Mouse (Mus musculus): Measurements from ENCODE around the gene Olfr599. TPM values are rescaled to one million over a fixed set of nuclear protein-coding genes. Genes with fewer than 3 reads are reported as not detected.

Gene Olfr599
- total and polyA plus RNA-seq, 2 experiments from 2014 or later = not detected

DNA sequence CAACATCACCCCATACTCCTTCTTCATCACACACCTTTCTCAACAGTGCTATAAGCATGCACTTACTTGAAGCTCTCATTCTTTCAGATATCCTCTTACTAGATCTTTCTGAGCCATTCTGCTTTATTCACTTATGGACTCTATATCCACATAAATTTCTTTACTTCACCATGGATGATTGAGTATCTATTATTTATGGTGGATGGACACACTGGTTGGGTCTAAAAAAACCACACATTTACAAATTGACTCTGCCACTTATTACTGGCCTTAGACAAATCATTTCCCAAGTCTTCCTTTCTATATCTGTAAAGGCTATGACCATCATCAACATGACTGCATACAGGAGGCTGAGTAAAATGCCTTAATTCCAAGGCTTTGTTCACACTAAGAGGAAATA, 50.4 kb downstream of the Olfr599 start, which contains the start of gene Olfr603:
Gene Olfr603 (minus strand): TSS at position 101 of the 400 bp plus-strand sequence.
- TF ChIP-seq EP300 (IDR thresholded peaks at IDR 0.05; ENCODE audit: low read depth) = no peak
- TF ChIP-seq CTCF (IDR thresholded peaks at IDR 0.05; ENCODE audit: low read depth) = no peak
- H3K9me3 ChIP-seq (replicated peaks; ENCODE audit: control insufficient read depth, low read length) = no peaks in the 10 kb centered on the region
- H3K36me3 ChIP-seq (replicated peaks; ENCODE audit: control insufficient read depth, insufficient read depth, low read length) = no peaks in the 10 kb centered on the region
- DNase-seq (ENCODE audit: low spot score) (no peak), ATAC-seq (ENCODE audit: insufficient read depth, low read depth) (no peak)
- no peak within 1 kb of the TSS for H3K9ac ChIP-seq (replicated peaks; ENCODE audit: low read depth, low read length)
- H3K27me3 ChIP-seq (ENCODE audit: control insufficient read depth, insufficient read depth, low read length) = no peaks in the 10 kb centered on the region
- H3K27ac ChIP-seq (ENCODE audit: low read depth) = no peak within 1 kb of the TSS
- H3K4me3 ChIP-seq (ENCODE audit: low read depth, low read length) = no peak within 1 kb of the TSS
- no peaks in the 10 kb centered on the region for H3K4me1 ChIP-seq (ENCODE audit: control insufficient read depth, insufficient read depth)
- H3K4me2 ChIP-seq (ENCODE audit: low read depth, low read length) = no peak within 1 kb of the TSS

Other genes starting within 250 kb of the Olfr599 start
- gene Olfr585, start 238.2 kb upstream of the Olfr599 start, total RNA-seq (2014; rRNA removed; ENCODE audit: low replicate concordance) = not detected in 2 replicates
- gene Olfr585, start 238.2 kb upstream of the Olfr599 start, polyA plus RNA-seq (2015; fragmentation: Nextera tagmentation; extraction: Ambion mirVana) = not detected in 2 replicates
- gene Olfr586, start 210.3 kb upstream of the Olfr599 start, total RNA-seq (2014; rRNA removed; ENCODE audit: low replicate concordance) = not detected in 2 replicates
- not detected in 2 replicates for gene Olfr586, start 210.3 kb upstream of the Olfr599 start, polyA plus RNA-seq (2015; fragmentation: Nextera tagmentation; extraction: Ambion mirVana)
- gene Olfr588-ps1, start 195.0 kb upstream of the Olfr599 start, total RNA-seq (2014; rRNA removed; ENCODE audit: low replicate concordance) = not detected in 2 replicates
- gene Olfr588-ps1, start 195.0 kb upstream of the Olfr599 start, polyA plus RNA-seq (2015; fragmentation: Nextera tagmentation; extraction: Ambion mirVana) = not detected in 2 replicates
- gene Olfr589, start 179.6 kb upstream of the Olfr599 start, total RNA-seq (2014; rRNA removed; ENCODE audit: low replicate concordance) = not detected in 2 replicates
- gene Olfr589, start 179.6 kb upstream of the Olfr599 start, polyA plus RNA-seq (2015; fragmentation: Nextera tagmentation; extraction: Ambion mirVana) = not detected in 2 replicates
- not detected in 2 replicates for gene Olfr591, start 157.6 kb upstream of the Olfr599 start, total RNA-seq (2014; rRNA removed; ENCODE audit: low replicate concordance)
- not detected in 2 replicates for gene Olfr591, start 157.6 kb upstream of the Olfr599 start, polyA plus RNA-seq (2015; fragmentation: Nextera tagmentation; extraction: Ambion mirVana)
- gene Olfr592, start 151.1 kb upstream of the Olfr599 start, total RNA-seq (2014; rRNA removed; ENCODE audit: low replicate concordance) = not detected in 2 replicates
- not detected in 2 replicates for gene Olfr592, start 151.1 kb upstream of the Olfr599 start, polyA plus RNA-seq (2015; fragmentation: Nextera tagmentation; extraction: Ambion mirVana)
- not detected in 2 replicates for gene Olfr593, start 124.1 kb upstream of the Olfr599 start, total RNA-seq (2014; rRNA removed; ENCODE audit: low replicate concordance)
- gene Olfr593, start 124.1 kb upstream of the Olfr599 start, polyA plus RNA-seq (2015; fragmentation: Nextera tagmentation; extraction: Ambion mirVana) = not detected in 2 replicates
- not detected in 2 replicates for gene Olfr594, start 118.9 kb upstream of the Olfr599 start, total RNA-seq (2014; rRNA removed; ENCODE audit: low replicate concordance)
- gene Olfr594, start 118.9 kb upstream of the Olfr599 start, polyA plus RNA-seq (2015; fragmentation: Nextera tagmentation; extraction: Ambion mirVana) = not detected in 2 replicates
- not detected in 2 replicates for gene Usp17ld, start 83.4 kb upstream of the Olfr599 start, total RNA-seq (2014; rRNA removed; ENCODE audit: low replicate concordance)
- gene Usp17ld, start 83.4 kb upstream of the Olfr599 start, polyA plus RNA-seq (2015; fragmentation: Nextera tagmentation; extraction: Ambion mirVana) = not detected in 2 replicates
- not detected in 2 replicates for gene Olfr596, start 30.3 kb upstream of the Olfr599 start, total RNA-seq (2014; rRNA removed; ENCODE audit: low replicate concordance)
- gene Olfr596, start 30.3 kb upstream of the Olfr599 start, polyA plus RNA-seq (2015; fragmentation: Nextera tagmentation; extraction: Ambion mirVana) = not detected in 2 replicates
- not detected in 2 replicates for gene Olfr597, start 19.6 kb upstream of the Olfr599 start, total RNA-seq (2014; rRNA removed; ENCODE audit: low replicate concordance)
- not detected in 2 replicates for gene Olfr597, start 19.6 kb upstream of the Olfr599 start, polyA plus RNA-seq (2015; fragmentation: Nextera tagmentation; extraction: Ambion mirVana)
- not detected in 2 replicates for gene Olfr598, start 12.3 kb upstream of the Olfr599 start, total RNA-seq (2014; rRNA removed; ENCODE audit: low replicate concordance)
- not detected in 2 replicates for gene Olfr598, start 12.3 kb upstream of the Olfr599 start, polyA plus RNA-seq (2015; fragmentation: Nextera tagmentation; extraction: Ambion mirVana)
- gene Olfr600, start 13.8 kb downstream of the Olfr599 start, total RNA-seq (2014; rRNA removed; ENCODE audit: low replicate concordance) = not detected in 2 replicates
- not detected in 2 replicates for gene Olfr600, start 13.8 kb downstream of the Olfr599 start, polyA plus RNA-seq (2015; fragmentation: Nextera tagmentation; extraction: Ambion mirVana)
- not detected in 2 replicates for gene Olfr601, start 26.7 kb downstream of the Olfr599 start, total RNA-seq (2014; rRNA removed; ENCODE audit: low replicate concordance)
- not detected in 2 replicates for gene Olfr601, start 26.7 kb downstream of the Olfr599 start, polyA plus RNA-seq (2015; fragmentation: Nextera tagmentation; extraction: Ambion mirVana)
- not detected in 2 replicates for gene Olfr603, start 50.3 kb downstream of the Olfr599 start, total RNA-seq (2014; rRNA removed; ENCODE audit: low replicate concordance)
- not detected in 2 replicates for gene Olfr603, start 50.3 kb downstream of the Olfr599 start, polyA plus RNA-seq (2015; fragmentation: Nextera tagmentation; extraction: Ambion mirVana)
- not detected in 2 replicates for gene Usp17lc, start 79.2 kb downstream of the Olfr599 start, total RNA-seq (2014; rRNA removed; ENCODE audit: low replicate concordance)
- gene Usp17lc, start 79.2 kb downstream of the Olfr599 start, polyA plus RNA-seq (2015; fragmentation: Nextera tagmentation; extraction: Ambion mirVana) = 0.12 and 0.19 TPM in 2 replicates
- not detected in 2 replicates for gene Olfr605, start 109.5 kb downstream of the Olfr599 start, total RNA-seq (2014; rRNA removed; ENCODE audit: low replicate concordance)
- gene Olfr605, start 109.5 kb downstream of the Olfr599 start, polyA plus RNA-seq (2015; fragmentation: Nextera tagmentation; extraction: Ambion mirVana) = not detected in 2 replicates
- not detected in 2 replicates for gene Olfr606, start 113.1 kb downstream of the Olfr599 start, total RNA-seq (2014; rRNA removed; ENCODE audit: low replicate concordance)
- not detected in 2 replicates for gene Olfr606, start 113.1 kb downstream of the Olfr599 start, polyA plus RNA-seq (2015; fragmentation: Nextera tagmentation; extraction: Ambion mirVana)
- gene Olfr607, start 128.2 kb downstream of the Olfr599 start, total RNA-seq (2014; rRNA removed; ENCODE audit: low replicate concordance) = not detected in 2 replicates
- gene Olfr607, start 128.2 kb downstream of the Olfr599 start, polyA plus RNA-seq (2015; fragmentation: Nextera tagmentation; extraction: Ambion mirVana) = 0.55 and 0.91 TPM in 2 replicates
- 9.8 TPM in 2 replicates for gene Olfr608, start 134.0 kb downstream of the Olfr599 start, total RNA-seq (2014; rRNA removed; ENCODE audit: low replicate concordance)
- 1.1 and 1.3 TPM in 2 replicates for gene Olfr608, start 134.0 kb downstream of the Olfr599 start, polyA plus RNA-seq (2015; fragmentation: Nextera tagmentation; extraction: Ambion mirVana)
- not detected in 2 replicates for gene Olfr609, start 162.1 kb downstream of the Olfr599 start, total RNA-seq (2014; rRNA removed; ENCODE audit: low replicate concordance)
- 0.04 TPM in 2 replicates for gene Olfr609, start 162.1 kb downstream of the Olfr599 start, polyA plus RNA-seq (2015; fragmentation: Nextera tagmentation; extraction: Ambion mirVana)
- gene Olfr610, start 176.2 kb downstream of the Olfr599 start, total RNA-seq (2014; rRNA removed; ENCODE audit: low replicate concordance) = not detected in 2 replicates
- gene Olfr610, start 176.2 kb downstream of the Olfr599 start, polyA plus RNA-seq (2015; fragmentation: Nextera tagmentation; extraction: Ambion mirVana) = not detected in 2 replicates
- gene Olfr611, start 184.9 kb downstream of the Olfr599 start, total RNA-seq (2014; rRNA removed; ENCODE audit: low replicate concordance) = not detected in 2 replicates
- gene Olfr611, start 184.9 kb downstream of the Olfr599 start, polyA plus RNA-seq (2015; fragmentation: Nextera tagmentation; extraction: Ambion mirVana) = not detected in 2 replicates
- gene Olfr612, start 206.8 kb downstream of the Olfr599 start, total RNA-seq (2014; rRNA removed; ENCODE audit: low replicate concordance) = not detected in 2 replicates
- gene Olfr612, start 206.8 kb downstream of the Olfr599 start, polyA plus RNA-seq (2015; fragmentation: Nextera tagmentation; extraction: Ambion mirVana) = not detected in 2 replicates
- gene Olfr613, start 212.2 kb downstream of the Olfr599 start, total RNA-seq (2014; rRNA removed; ENCODE audit: low replicate concordance) = not detected in 2 replicates
- not detected in 2 replicates for gene Olfr613, start 212.2 kb downstream of the Olfr599 start, polyA plus RNA-seq (2015; fragmentation: Nextera tagmentation; extraction: Ambion mirVana)
- gene Olfr615, start 220.2 kb downstream of the Olfr599 start, total RNA-seq (2014; rRNA removed; ENCODE audit: low replicate concordance) = not detected in 2 replicates
- gene Olfr615, start 220.2 kb downstream of the Olfr599 start, polyA plus RNA-seq (2015; fragmentation: Nextera tagmentation; extraction: Ambion mirVana) = not detected in 2 replicates
- not detected in 2 replicates for gene Olfr616, start 233.2 kb downstream of the Olfr599 start, total RNA-seq (2014; rRNA removed; ENCODE audit: low replicate concordance)
- gene Olfr616, start 233.2 kb downstream of the Olfr599 start, polyA plus RNA-seq (2015; fragmentation: Nextera tagmentation; extraction: Ambion mirVana) = not detected in 2 replicates
- not detected in 2 replicates for gene Olfr617, start 237.1 kb downstream of the Olfr599 start, total RNA-seq (2014; rRNA removed; ENCODE audit: low replicate concordance)
- not detected in 2 replicates for gene Olfr617, start 237.1 kb downstream of the Olfr599 start, polyA plus RNA-seq (2015; fragmentation: Nextera tagmentation; extraction: Ambion mirVana)

All from heart, postnatal 0 days (tissue).